Mouse (Mus musculus) B cell, adult 2 months (primary cell): ENCODE measurements at regions not wholly inside any gene's neighbourhood (a gene's known extent, or its start where the extent isn't known, plus 50 kb on each side); places are given as distances from the start of the nearest gene placed in this dataset.

Experiments used
- DNase-seq, 2 experiments: peaks; one replicate each; pipeline ENCODE4 v3.0.0; 2022

- DNase-seq, result no peak
Observed at GRCm38 (mm10) chr9:120769056-120769455, 160.0 kb upstream of the Ctnnb1 start.

- DNase-seq, result no peak
Observed at GRCm38 (mm10) chr9:120769679-120770078, 159.3 kb upstream of the Ctnnb1 start.

- no peak for DNase-seq
Observed at GRCm38 (mm10) chr9:120770886-120771285, 158.1 kb upstream of the Ctnnb1 start.

GRCm38 (mm10) chr9:120771896-120772530, 157.0 kb upstream of the Ctnnb1 start:
- DNase-seq, result no peak

GRCm38 (mm10) chr9:120774251-120774650, 154.8 kb upstream of the Ctnnb1 start:
- peak; percentile 9 to 22 for DNase-seq

GRCm38 (mm10) chr9:120774772-120775171, 154.2 kb upstream of the Ctnnb1 start:
- no peak for DNase-seq

- DNase-seq, result no peak
Observed at GRCm38 (mm10) chr9:120775721-120776120, 153.3 kb upstream of the Ctnnb1 start.

- DNase-seq, result peak; percentile 16 to 31
Observed at GRCm38 (mm10) chr9:120776456-120777001, 152.5 kb upstream of the Ctnnb1 start.

GRCm38 (mm10) chr9:120777016-120777415, 152.0 kb upstream of the Ctnnb1 start:
- DNase-seq, result no peak

- no peak for DNase-seq
Observed at GRCm38 (mm10) chr9:120777501-120777900, 151.5 kb upstream of the Ctnnb1 start.

GRCm38 (mm10) chr9:120778423-120778822, 150.6 kb upstream of the Ctnnb1 start:
- no peak for DNase-seq

GRCm38 (mm10) chr9:120794210-120794609, 134.8 kb upstream of the Ctnnb1 start:
- DNase-seq, result no peak

- DNase-seq, result no peak
Observed at GRCm38 (mm10) chr9:120796111-120796880, 132.7 kb upstream of the Ctnnb1 start.

GRCm38 (mm10) chr9:120797996-120798663, 130.9 kb upstream of the Ctnnb1 start:
- no peak for DNase-seq

- DNase-seq, result no peak
Observed at GRCm38 (mm10) chr9:120798901-120799300, 130.1 kb upstream of the Ctnnb1 start.

- DNase-seq, result no peak
Observed at GRCm38 (mm10) chr9:120802646-120803045, 126.4 kb upstream of the Ctnnb1 start.

- DNase-seq, result no peak
Observed at GRCm38 (mm10) chr9:120804760-120805294, 124.2 kb upstream of the Ctnnb1 start.

GRCm38 (mm10) chr9:120808741-120809425, 120.1 kb upstream of the Ctnnb1 start:
- no peak for DNase-seq

- DNase-seq, result no peak
Observed at GRCm38 (mm10) chr9:120811522-120811921, 117.5 kb upstream of the Ctnnb1 start.

- DNase-seq, result no peak
Observed at GRCm38 (mm10) chr9:120812667-120813210, 116.3 kb upstream of the Ctnnb1 start.

GRCm38 (mm10) chr9:120814286-120814685, 114.7 kb upstream of the Ctnnb1 start:
- no peak for DNase-seq

GRCm38 (mm10) chr9:120818726-120819317, 110.2 kb upstream of the Ctnnb1 start:
- DNase-seq, result no peak
